Mouse (Mus musculus) left cerebral cortex, adult 2 months (tissue): Measurements from ENCODE around the gene Gm884. TPM values are rescaled to one million over a fixed set of nuclear protein-coding genes. Genes with fewer than 3 reads are reported as not detected.

Experiments used
- DNase-seq, 2 experiments: peaks; one replicate each; pipeline ENCODE4 v3.0.0; 2021 to 2022; ENCODE audit warnings: low spot score in 2 of 2, mixed read lengths in 1 of 2; ENCODE audit errors: extremely low spot score in 1 of 2
- H3K27ac ChIP-seq: fragments of 200-600 bp; 2 replicates; pipeline ENCODE4 v1.8.1; 2022
- H3K4me3 ChIP-seq: fragments of 200-600 bp; 2 replicates; pipeline ENCODE4 v1.8.1; 2022
- CTCF ChIP-seq: fragments of 200-600 bp; IDR thresholded peaks from 2 replicates; pipeline ENCODE4 v1.8.1; 2022; ENCODE audit warnings: antibody characterized with exemption, mild to moderate bottlenecking, moderate library complexity
- intact Hi-C: fragments of 180-260 bp; cut with DNase I; formaldehyde crosslinking; loops from one replicate; pipeline ENCODE4 v1.15.1; 2025
- total RNA-seq, 2 experiments: library from RNA; stranded (reverse); gene quantifications; 2 replicates each; pipeline ENCODE4 v1.2.3; 2021

The Gm884 gene
- total RNA-seq, 2 experiments from 2014 or later = 0.05 to 0.07 TPM

DNA sequence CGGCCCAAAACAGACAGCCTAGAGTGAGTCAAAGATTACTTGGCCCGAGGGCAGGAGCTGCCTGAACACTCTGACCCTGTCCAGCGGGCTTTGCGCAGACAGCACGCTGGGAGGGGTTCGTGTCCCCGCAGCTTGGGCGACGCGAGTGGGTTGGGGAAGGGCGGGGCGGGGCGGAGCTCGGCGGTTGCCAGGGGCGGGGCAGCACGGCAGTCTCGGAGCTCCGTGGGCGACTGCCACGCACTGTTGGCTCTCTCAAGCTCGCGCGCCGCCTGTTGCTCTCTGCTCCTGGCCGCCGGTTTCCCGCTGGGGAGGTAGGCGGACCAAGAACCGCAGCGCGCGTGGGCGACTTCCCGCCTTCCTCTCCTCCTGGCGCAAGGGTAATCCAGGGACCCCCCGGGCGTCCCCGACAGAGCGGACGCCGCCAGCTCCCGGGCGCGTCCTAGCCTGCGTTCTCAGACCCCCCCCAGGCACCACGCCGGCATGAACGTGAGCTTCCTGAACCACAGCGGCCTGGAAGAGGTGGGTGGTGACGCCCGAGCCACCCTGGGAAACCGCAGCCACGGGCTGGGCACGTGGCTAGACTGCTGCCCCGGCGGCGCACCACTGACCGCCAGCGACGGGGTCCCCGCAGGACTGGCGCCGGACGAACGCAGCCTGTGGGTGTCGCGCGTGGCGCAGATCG is 28.5 kb upstream of the Gm884 start, which contains the start of gene Rprml:
Rprml (plus strand) TSS at position 270 of the 682 bp plus-strand sequence.
- peak; percentile 88 to 90 for DNase-seq
- intact Hi-C loops = loop anchor here (1.0 kb wide), 2 partner anchors 13 to 17 kb away; no protein-coding TSS in a partner anchor
- no peak for TF ChIP-seq CTCF
- Histone ChIP-seq H3K27ac (peak within 1 kb of the TSS; percentile 95), H3K4me3 (peak within 1 kb of the TSS; percentile 64)

DNA sequence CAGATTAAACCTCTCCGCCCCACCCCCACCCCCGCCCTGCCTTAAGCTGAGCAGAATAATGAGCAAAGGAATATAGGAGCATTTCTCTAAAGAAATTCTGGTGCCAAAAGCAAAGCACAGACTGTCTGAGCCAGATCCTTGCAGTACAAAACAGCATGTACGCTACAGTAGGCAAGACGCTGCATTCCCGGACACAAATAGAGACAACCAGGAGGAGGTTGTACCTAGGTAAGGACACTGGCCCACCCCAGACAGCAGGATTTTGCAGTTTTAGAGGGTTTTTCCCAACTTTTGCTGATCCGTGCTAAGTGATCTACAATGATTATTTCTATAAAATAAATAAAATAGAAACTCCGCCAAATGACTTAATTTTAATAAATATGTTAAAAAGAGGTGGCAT is 27.7 kb upstream of the Gm884 start:
- intact Hi-C loops = loop anchor here (1.0 kb wide), 2 partner anchors 14 to 18 kb away; no protein-coding TSS in a partner anchor
- TF ChIP-seq CTCF = no peak
- DNase-seq = no peak
- Histone ChIP-seq H3K4me3 (peak overlapping the region; percentile 64), H3K27ac (peak overlapping the region; percentile 84)

DNA sequence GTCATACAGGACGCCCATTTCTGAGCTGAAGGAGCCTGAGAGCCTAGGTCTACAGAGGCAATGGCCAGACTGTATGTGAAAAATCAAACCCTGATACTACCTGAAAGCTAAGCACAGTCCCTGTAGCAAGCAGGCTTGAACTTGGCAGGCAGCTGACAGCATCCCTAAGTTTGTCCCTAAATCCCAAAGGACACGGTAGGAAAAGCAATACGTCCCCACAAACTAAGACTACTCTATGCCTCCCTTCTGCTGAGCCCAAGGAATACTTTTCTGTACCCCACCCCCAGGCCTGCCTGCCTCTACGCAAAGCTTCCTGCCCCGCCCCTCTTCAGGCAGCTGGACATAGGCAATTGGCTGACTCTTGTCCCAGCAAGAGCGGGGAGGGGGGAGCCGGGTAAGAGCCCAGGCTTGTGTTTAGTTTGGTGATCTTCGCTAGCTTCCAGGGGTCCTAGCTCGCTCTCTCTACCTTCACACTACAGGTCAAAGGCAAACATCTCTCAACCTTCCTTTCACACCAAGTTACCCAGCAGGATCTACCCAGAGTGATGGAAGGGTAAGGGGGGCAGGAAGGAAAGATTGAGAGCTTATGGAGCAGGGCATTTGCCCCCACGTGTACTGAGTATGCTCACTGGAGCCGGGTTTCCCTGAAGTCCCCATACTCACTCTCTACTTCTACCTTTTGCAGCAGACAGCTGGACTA is 27.1 kb upstream of the Gm884 start:
- peak in 1 of 2 experiments; percentile 4 for DNase-seq
- TF ChIP-seq CTCF = no peak
- H3K4me3 ChIP-seq = no peak overlapping the region
- peak overlapping the region; percentile 38 for H3K27ac ChIP-seq
- intact Hi-C loops = no loop called here

DNA sequence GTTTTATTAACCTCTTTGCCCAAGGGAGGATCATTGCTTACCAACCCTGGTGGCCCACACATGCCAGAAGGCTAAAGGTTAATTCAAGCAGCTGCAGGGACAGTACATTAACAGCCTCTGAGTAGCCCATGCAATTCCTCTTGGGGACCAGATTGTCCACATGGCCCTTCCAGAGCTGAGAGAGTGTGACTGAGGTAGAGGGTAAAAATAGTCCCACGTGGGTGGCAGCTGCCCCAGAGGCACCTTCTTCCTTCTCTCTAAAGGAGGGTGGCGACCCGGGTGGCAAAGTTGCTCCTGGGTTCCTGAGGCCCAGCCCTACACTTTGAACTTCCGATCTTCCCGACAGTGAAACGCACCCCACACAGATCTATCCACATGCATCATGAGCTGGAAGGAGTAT is 25.4 kb upstream of the Gm884 start:
- peak in 1 of 2 experiments; percentile 5 for DNase-seq
- intact Hi-C loops = no loop called here
- H3K27ac ChIP-seq = no peak overlapping the region
- TF ChIP-seq CTCF = no peak
- H3K4me3 ChIP-seq = no peak overlapping the region

DNA sequence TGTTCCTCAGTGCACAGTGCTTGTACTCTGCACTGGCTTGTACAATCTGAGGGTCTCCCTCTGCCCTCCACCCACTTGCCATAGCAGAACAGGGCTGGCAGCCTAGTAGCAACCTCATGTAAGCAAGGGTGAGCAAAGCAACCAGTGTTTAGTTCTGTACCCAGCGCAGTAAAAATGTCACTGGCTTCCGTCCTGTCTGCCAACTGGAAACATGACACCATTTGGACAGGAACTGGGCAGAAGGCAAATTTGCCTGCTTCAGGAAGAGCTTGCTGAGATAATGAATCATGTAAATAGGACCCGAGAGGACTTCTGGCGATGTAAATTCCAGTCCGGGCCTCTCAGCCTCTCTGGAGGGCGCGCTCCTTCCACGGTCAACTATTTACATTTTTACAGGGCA is 24.8 kb upstream of the Gm884 start:
- intact Hi-C loops = no loop called here
- Histone ChIP-seq H3K27ac (no peak overlapping the region), H3K4me3 (no peak overlapping the region)
- no peak for TF ChIP-seq CTCF
- peak in 1 of 2 experiments; percentile 8 for DNase-seq

DNA sequence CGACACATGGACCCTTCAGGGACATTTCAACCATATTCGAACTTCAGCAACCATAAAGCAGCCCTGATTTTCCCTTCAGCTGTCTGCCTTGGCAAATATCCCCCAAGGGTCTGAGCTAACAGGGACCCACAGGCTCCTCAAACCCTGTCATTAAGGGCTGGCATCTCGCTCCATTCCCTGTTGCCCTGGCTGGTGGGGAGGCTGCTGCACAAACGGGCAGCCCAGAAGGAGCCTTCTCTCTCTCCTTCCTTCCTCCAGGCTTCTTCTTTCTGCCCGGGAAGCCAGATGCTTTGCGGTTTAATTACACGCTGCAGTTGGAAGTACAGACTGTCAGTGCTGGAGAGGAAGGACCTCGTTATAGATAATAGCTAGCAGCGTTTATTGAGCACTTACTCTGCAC is 22.3 kb upstream of the Gm884 start:
- intact Hi-C loops = no loop called here
- TF ChIP-seq CTCF = no peak

DNA sequence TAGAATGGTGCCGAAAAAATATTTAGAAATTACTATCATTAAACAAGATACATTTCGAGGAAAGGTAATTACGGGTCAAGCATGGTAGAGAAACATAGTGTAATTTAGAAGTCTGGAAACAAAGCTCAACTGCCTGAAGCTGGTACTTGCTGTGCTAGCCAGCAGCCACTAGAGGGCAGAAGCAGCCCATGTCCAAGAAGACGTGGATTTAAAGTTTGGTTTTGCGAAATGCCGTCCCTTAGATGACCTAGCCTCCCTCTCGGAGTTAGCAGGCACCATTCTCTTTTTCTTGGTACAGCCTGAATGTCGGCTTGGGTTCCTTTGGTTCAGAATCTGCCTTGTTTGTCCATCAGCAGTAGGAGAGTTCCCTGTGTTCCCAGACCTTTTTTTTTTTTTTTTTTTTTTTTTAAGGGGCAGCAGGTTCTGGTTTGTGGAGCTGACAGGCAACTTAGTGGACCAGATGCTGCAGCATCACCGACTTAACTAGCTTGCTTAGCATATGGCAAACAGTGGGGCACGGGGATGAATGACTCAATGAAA is 18.5 kb upstream of the Gm884 start:
- Histone ChIP-seq H3K27ac (no peak overlapping the region), H3K4me3 (no peak overlapping the region)
- intact Hi-C loops = loop anchor here (1.0 to 5.0 kb wide), 3 partner anchors 36 to 273 kb away; no protein-coding TSS in a partner anchor
- peak; percentile 62 to 75 for DNase-seq
- peak; percentile 90 for TF ChIP-seq CTCF

More for the DNA sequence above, 22.3 kb upstream of the Gm884 start:
- no peak for DNase-seq
- H3K27ac ChIP-seq = no peak overlapping the region
- H3K4me3 ChIP-seq = no peak overlapping the region

DNA sequence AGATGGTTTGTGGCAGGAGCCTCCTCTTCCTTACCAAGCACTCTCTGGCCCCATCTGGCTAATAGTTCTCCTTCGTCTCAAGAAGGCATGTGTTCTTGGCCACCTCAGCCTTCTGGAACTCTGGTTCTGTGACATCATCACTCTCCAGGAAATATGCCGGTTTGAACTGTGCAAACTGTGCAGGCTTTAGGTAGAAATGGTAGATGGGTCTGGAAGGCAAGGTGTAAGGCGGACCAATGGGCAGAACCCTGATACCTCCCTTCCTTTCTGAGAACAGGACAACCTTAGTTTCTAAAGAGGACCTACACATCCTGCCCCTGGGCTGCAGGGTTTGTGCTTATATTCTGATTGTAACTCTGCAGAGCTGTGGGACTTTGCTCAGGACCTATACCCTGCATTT is 17.9 kb upstream of the Gm884 start, which contains the start of gene Lyzl6:
Lyzl6 (minus strand) TSS at position 101 of the 400 bp plus-strand sequence.
- Histone ChIP-seq H3K4me3 (no peak within 1 kb of the TSS), H3K27ac (no peak within 1 kb of the TSS)
- TF ChIP-seq CTCF = no peak
- no peak for DNase-seq
- intact Hi-C loops = loop anchor here (1.0 to 5.0 kb wide), 3 partner anchors 37 to 274 kb away; no protein-coding TSS in a partner anchor

DNA sequence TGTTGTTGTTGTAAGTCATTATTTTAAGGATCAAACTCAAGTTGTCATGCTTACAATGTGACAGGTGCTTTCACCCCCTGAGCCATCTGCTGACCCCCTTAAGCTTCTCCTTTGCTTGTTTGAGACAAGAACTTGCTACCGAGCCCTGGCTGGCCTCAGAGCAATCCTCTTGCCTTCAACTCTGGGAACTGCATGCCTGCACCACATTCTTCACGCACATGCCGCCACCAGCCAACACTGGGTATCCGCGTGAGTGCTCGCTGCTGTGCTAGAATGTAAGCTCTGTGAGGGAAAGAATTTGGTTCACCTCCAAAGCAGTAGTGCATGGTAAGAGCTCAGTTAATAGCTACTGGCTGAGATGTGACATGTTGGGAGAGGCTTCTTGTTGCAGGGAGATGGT is 15.3 kb upstream of the Gm884 start:
- DNase-seq = no peak
- Histone ChIP-seq H3K4me3 (no peak overlapping the region), H3K27ac (no peak overlapping the region)
- intact Hi-C loops = loop anchor here (5.0 kb wide), 1 partner anchor 276 kb away; no protein-coding TSS in a partner anchor
- no peak for TF ChIP-seq CTCF

DNA sequence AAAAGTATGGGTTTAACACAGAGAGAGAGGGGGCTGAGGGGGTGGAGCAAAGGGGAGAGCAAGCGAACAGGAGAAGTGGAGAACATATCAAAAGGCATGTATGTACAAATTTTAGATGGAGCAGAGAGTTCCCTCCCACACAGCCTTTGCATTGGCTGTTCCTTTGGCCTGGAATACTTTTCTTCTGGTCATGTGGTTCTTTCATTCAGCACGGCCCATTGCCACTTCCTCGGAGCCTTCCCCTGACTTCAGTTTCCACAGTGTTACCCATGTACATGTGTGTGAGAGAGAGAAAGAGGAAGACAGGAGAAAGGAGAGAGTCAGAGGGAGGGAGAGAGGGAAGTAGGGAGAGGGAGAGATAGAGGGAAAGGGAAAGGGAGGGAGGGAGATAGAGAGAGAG is 14.5 kb upstream of the Gm884 start:
- Histone ChIP-seq H3K27ac (no peak overlapping the region), H3K4me3 (no peak overlapping the region)
- intact Hi-C loops = loop anchor here (5.0 kb wide), 1 partner anchor 277 kb away; no protein-coding TSS in a partner anchor
- TF ChIP-seq CTCF = no peak
- no peak for DNase-seq

DNA sequence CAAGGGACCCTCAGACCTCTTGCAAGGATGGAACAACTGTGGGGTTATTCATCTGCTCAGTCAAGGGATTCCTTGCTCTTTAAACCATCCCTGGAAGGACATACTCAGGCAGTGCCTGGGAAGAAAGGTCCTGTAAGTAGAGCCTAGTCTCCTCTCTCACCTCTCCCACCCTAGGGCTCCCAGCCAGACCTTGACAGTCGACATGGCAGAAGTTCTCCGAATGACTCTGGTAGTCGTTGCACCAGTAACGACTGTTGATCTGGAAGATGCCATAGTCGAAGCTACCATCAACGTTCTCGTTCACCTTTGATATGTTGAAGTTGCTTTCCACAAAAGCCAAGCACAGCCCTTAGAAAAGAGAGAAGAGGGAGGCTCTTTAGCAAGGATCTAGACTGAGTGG is 13.9 kb upstream of the Gm884 start:
- no peak for DNase-seq
- TF ChIP-seq CTCF = no peak
- intact Hi-C loops = loop anchor here (5.0 kb wide), 1 partner anchor 277 kb away; no protein-coding TSS in a partner anchor
- no peak overlapping the region for H3K4me3 ChIP-seq
- H3K27ac ChIP-seq = no peak overlapping the region

DNA sequence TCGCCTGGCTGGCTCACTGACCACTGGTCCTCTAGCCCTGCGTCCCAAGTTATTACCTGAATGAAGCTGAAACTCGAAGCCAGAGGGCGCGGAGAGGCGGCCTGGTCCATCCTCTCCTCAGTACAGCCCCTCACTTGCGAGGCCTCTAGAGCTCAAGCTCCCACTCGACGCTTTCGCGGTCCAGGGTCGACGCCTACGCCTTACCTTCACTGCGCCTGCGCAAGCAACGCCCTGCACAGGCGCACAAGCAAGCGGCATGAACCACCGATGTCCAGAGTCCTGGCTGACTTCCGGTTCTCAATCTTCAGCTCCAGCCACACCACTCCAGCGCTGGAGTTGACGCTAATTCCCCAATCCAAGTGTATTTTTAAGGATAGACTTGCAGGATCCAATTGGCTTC is 6.5 kb upstream of the Gm884 start:
- intact Hi-C loops = no loop called here
- H3K27ac ChIP-seq = no peak overlapping the region
- TF ChIP-seq CTCF = no peak
- no peak overlapping the region for H3K4me3 ChIP-seq
- DNase-seq = no peak
